Mouse (Mus musculus): ENCODE data around the gene Adgrb2. TPM values are rescaled to one million over a fixed set of nuclear protein-coding genes. Genes with fewer than 3 reads are reported as not detected.

Adgrb2 gene
- polyA plus RNA-seq, 1 experiment from 2014 or later = 2.6 TPM

Other genes starting within 250 kb of the Adgrb2 start
- 69.6 and 74.0 TPM in 2 replicates for gene Khdrbs1, start 242.6 kb upstream of the Adgrb2 start, polyA plus RNA-seq (2014; fragmentation: Nextera tagmentation; extraction: Ambion mirVana)
- 350 and 362 TPM in 2 replicates for gene Ptp4a2, start 173.7 kb upstream of the Adgrb2 start, polyA plus RNA-seq (2014; fragmentation: Nextera tagmentation; extraction: Ambion mirVana)
- 0.24 and 0.47 TPM in 2 replicates for gene Spocd1, start 55.6 kb upstream of the Adgrb2 start, polyA plus RNA-seq (2014; fragmentation: Nextera tagmentation; extraction: Ambion mirVana)
- 27.9 and 37.1 TPM in 2 replicates for gene Col16a1, start 63.0 kb downstream of the Adgrb2 start, polyA plus RNA-seq (2014; fragmentation: Nextera tagmentation; extraction: Ambion mirVana)
- 67.0 and 68.0 TPM in 2 replicates for gene Pef1, start 117.7 kb downstream of the Adgrb2 start, polyA plus RNA-seq (2014; fragmentation: Nextera tagmentation; extraction: Ambion mirVana)
- gene Hcrtr1, start 154.5 kb downstream of the Adgrb2 start, polyA plus RNA-seq (2014; fragmentation: Nextera tagmentation; extraction: Ambion mirVana) = 0.15 TPM in 1 of 2 replicates, not detected in the other
- 31.5 and 34.4 TPM in 2 replicates for gene Tinagl1, start 190.3 kb downstream of the Adgrb2 start, polyA plus RNA-seq (2014; fragmentation: Nextera tagmentation; extraction: Ambion mirVana)
- not detected in 2 replicates for gene Gm853, start 237.5 kb downstream of the Adgrb2 start, polyA plus RNA-seq (2014; fragmentation: Nextera tagmentation; extraction: Ambion mirVana)